Mouse (Mus musculus) cerebellum, adult (tissue): ENCODE results near the gene Pard3.
A peak's percentile ranks its signal among the peaks of the same experiment; 100 is the strongest.

Experiments
- ATAC-seq: cut with Nextera tagmentation; 2 replicates; pipeline ENCODE4 v1.9.2; 2017; ENCODE audit warnings: mild to moderate bottlenecking, moderate library complexity, mixed read lengths; ENCODE audit not compliant: insufficient number of reproducible peaks, low FRiP score, low TSS enrichment

Gene Pard3

GRCm38 (mm10) chr8:127063551-127064360 is at the start of gene Pard3:
Pard3 (plus strand) TSS chr8:127063893.
- peak; percentile 91 for ATAC-seq

- no peak for ATAC-seq
Measured at GRCm38 (mm10) chr8:127021830-127022229, 41.9 kb upstream of the Pard3 start.

- ATAC-seq, result no peak
Measured at GRCm38 (mm10) chr8:127025256-127025717, 38.4 kb upstream of the Pard3 start.

- no peak for ATAC-seq
Measured at GRCm38 (mm10) chr8:127025775-127026174, 37.9 kb upstream of the Pard3 start.

- ATAC-seq, result no peak
Measured at GRCm38 (mm10) chr8:127031476-127031875, 32.2 kb upstream of the Pard3 start.

GRCm38 (mm10) chr8:127038928-127039327 is 24.8 kb upstream of the Pard3 start:
- ATAC-seq, result no peak

GRCm38 (mm10) chr8:127049996-127050395 is 13.7 kb upstream of the Pard3 start:
- no peak for ATAC-seq

GRCm38 (mm10) chr8:127052132-127052531 is 11.6 kb upstream of the Pard3 start:
- ATAC-seq, result no peak

- no peak for ATAC-seq
Measured at GRCm38 (mm10) chr8:127055081-127055480, 8.6 kb upstream of the Pard3 start.

GRCm38 (mm10) chr8:127058759-127059158 is 4.9 kb upstream of the Pard3 start:
- no peak for ATAC-seq

- no peak for ATAC-seq
Measured at GRCm38 (mm10) chr8:127059826-127060225, 3.9 kb upstream of the Pard3 start.

GRCm38 (mm10) chr8:127064361-127065112 is 844 bp downstream of the Pard3 start:
- peak; percentile 32; the same call in 1 of the 2 replicates for ATAC-seq

GRCm38 (mm10) chr8:127065113-127065473 is 1.4 kb downstream of the Pard3 start:
- no peak for ATAC-seq

- no peak for ATAC-seq
Measured at GRCm38 (mm10) chr8:127065791-127066190, 2.1 kb downstream of the Pard3 start.

GRCm38 (mm10) chr8:127066501-127066900 is 2.8 kb downstream of the Pard3 start:
- ATAC-seq, result no peak

- no peak for ATAC-seq
Measured at GRCm38 (mm10) chr8:127068719-127069118, 5.0 kb downstream of the Pard3 start.

- peak; percentile 40 for ATAC-seq
Measured at GRCm38 (mm10) chr8:127070225-127070624, 6.5 kb downstream of the Pard3 start.

- ATAC-seq, result no peak
Measured at GRCm38 (mm10) chr8:127073052-127073618, 9.4 kb downstream of the Pard3 start.

GRCm38 (mm10) chr8:127076511-127076910 is 12.8 kb downstream of the Pard3 start:
- ATAC-seq, result no peak

- ATAC-seq, result no peak
Measured at GRCm38 (mm10) chr8:127079244-127079805, 15.6 kb downstream of the Pard3 start.

GRCm38 (mm10) chr8:127081297-127081696 is 17.6 kb downstream of the Pard3 start:
- ATAC-seq, result no peak
